Mouse (Mus musculus): ENCODE results near the gene Pip4k2b.

- TF ChIP-seq CTCF (IDR thresholded peaks at IDR 0.05; ENCODE audit: borderline replicate concordance, extremely low read depth, insufficient read depth, insufficient read length): no peak
- TF ChIP-seq POLR2A (IDR thresholded peaks at IDR 0.05; ENCODE audit: borderline replicate concordance, extremely low read depth, insufficient read depth, insufficient read length, poor library complexity, severe bottlenecking): no peak
These were observed 30.7 kb upstream of the Pip4k2b start for GRCm38 (mm10) chr11:97775186-97775585.
